Mouse (Mus musculus): ENCODE measurements at regions not wholly inside any gene's neighbourhood (a gene's known extent, or its start where the extent isn't known, plus 50 kb on each side); places are given as distances from the start of the nearest gene placed in this dataset.

DNA sequence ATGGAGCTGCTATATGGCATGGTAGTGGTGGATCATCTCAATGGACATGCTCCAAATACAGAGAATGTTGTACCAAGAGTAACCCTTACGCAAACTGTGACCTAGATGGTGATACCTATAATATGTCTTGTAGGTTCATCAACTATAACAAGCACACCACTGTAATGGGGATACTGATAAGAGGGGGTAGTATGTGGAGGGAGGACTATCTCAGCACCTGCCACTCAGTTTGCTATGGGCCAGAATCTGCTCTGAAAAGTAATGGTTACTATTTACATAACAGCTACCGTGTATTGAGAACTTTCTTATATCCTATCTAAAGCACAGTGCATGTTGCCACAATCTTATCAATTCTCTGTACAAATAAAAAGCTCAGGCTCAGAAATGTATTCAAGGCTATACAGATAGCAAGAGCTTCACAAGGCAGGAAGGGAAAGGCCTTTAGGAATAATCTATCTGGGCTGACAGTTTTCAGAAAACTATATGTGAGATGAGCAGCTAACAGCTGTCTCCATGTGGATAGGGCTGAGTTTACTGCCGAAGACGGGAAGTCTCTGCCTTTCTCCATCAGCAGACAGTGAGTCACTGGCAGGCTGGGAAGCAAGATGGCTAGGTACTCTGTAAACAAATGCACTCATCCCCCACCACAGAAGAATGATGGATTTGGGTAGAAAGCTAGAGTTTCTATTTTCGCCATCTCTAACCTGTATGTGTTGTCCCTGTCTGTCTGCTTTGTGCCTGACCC is 77.1 kb upstream of the Nck2 start:
- no peak for DNase-seq

DNA sequence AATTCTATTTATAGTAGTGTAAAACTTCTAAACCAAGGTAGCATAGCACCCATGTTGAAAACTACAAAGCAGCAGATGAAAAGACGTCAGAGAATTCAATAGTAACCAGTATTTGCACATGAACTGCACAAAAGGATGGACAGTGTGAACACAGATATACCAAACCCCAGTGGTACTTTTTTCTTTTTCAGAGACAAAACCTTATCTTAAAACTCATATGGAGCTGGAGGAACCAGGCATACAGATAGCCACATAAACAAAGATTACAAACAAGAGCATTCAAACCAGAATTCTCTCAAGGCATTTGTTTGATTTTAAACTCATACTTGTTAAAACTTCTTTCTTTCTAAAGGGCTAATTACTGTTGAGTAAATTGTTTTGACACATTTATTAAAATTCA is 72.5 kb upstream of the Nck2 start:
- no peak for DNase-seq

DNA sequence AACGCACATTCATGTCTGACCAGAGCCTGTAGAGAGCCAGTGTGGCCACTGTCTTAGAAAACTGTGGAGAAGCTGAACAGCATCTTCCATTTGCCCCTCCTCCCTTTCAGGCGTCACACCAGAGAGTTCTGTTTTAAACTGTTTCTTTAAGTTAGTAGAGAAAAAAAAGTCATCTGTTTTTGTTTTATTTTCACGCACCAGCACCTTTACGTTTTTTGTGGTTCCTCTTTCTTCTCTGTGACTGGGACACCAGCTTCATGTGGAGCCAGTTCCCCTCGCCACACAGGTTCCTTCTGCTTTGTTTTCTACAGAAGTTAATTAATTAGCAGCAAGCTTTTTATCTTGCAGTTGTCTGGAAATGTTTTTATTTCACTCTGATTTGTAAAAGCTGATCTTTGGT is 69.4 kb upstream of the Nck2 start:
- DNase-seq, result no peak

DNA sequence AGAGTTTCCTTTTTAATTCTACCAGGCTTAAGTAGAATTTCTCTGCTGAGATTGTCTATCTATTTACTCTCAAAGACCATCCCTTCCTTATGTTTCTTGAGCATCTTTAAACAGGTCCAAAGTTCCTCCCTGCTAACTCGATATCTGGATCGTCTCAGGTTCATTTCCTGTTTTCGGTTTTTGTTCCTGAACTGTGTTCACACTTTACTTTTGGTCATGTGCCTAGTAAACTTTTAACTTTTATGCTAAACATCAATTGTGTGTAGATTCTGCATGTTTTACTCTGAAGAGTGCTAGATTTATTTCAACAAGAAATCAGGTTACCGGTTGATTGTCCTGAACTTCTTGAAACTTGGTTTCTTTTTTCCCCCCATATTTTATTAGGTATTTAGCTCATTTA is 68.5 kb upstream of the Nck2 start:
- no peak for DNase-seq

DNA sequence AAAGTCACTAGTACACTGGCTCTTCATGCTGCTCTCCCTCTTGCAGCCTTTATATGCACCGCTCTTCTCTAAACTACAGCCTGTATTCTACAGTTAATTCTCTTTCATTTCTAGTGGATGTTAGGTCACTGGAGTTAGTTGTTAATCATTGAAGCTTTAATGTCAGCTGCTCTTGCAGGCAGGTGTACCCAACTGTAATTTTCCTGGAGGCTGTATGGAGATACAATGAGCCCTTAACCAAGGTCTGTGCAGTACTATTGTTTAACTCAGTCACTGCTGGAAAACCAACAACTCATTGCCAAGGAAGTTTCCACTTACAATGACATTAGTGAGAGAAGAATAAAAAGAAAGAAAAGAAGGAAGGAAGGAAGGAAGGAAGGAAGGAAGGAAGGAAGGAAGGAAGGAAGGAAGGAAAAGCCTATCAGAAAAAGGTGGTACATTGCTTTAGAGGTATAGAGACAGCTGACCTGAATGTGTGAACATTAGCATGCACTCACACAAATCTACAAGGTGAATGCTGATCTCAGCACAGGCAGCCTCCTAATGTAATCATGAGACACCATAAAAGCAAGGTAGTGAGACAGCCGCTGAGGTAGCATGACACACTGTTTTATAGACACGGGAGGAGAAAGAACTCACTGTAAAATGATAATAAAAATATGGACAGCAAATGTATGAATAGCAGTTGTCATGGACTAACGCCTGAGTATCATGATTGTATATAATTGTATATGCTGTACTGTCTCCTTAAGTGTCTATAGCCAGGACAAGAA is 66.7 kb upstream of the Nck2 start:
- no peak for DNase-seq

DNA sequence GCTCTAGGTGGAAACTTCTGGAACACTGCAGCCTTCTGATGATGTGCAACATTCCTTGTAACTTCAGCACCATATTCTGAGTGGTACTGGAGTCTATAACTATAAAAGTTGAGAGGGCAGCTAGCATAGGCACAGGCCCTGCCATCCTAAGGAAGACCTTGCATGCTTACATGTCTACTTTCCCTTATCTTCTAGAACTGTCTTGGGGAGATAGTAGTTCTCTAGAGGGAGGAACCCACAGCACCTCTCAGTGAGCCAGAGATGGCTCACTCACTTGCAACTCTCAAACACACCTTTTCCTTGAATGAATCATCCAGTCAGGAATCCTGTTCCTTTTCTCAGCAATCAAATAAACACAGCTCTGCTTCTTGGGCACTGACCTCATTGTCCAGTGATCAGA is 59.4 kb upstream of the Nck2 start:
- no peak for DNase-seq

DNA sequence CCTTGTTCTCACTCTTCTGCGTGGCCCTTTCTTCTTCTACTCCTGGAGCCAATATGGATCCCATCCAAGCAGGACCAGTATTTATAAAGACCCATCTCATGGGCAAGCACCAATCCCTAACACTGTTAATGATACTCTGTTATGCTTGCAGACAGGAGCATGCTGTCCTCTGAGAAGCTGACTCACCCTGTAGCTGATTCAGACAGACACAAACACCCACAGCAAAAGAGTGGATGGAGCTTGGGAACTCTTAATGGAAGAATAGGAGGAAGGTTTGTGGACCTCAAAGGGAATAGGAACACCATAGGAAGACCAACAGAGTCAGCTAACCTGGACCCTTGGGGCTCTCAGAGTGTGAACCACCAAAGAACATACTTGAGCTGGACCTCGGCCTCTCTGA is 50.3 kb upstream of the Nck2 start:
- DNase-seq, result no peak
